Mouse (Mus musculus) c-Kit-negative CD71-positive TER-119-positive erythroid progenitor cells, embryonic 14.5 days (primary cell): ENCODE measurements around the gene 1700034I23Rik.
A peak's percentile ranks its signal among the peaks of the same experiment; 100 is the strongest.
"Not testable (repeated sequence)": the region's sequence is repeated elsewhere in the genome, so short reads cannot be mapped to it uniquely, and the experiment has no call there.

Source experiments
- DNase-seq: peaks from one replicate; pipeline ENCODE4 v3.0.0-alpha.2; 2013; ENCODE audit warnings: low read depth, low spot score

Gene 1700034I23Rik

GRCm38 (mm10) chr3:40902443-40902842 lies at the start of gene 1700034I23Rik:
1700034I23Rik (minus strand) TSS chr3:40902543.
- not testable (repeated sequence) for DNase-seq

GRCm38 (mm10) chr3:40951365-40951764 lies 49.0 kb upstream of the 1700034I23Rik start:
- DNase-seq: peak; percentile 22

GRCm38 (mm10) chr3:40950601-40951201 lies 48.4 kb upstream of the 1700034I23Rik start:
- DNase-seq: peak; percentile 52

GRCm38 (mm10) chr3:40949903-40950600 lies 47.7 kb upstream of the 1700034I23Rik start:
- DNase-seq: peak; percentile 26

- DNase-seq: peak; percentile 99
These were observed 47.0 kb upstream of the 1700034I23Rik start, which contains the start of gene Larp1b for GRCm38 (mm10) chr3:40949170-40949902. Larp1b (plus strand) TSS chr3:40949828.

GRCm38 (mm10) chr3:40939019-40939418 lies 36.7 kb upstream of the 1700034I23Rik start:
- DNase-seq: no peak

GRCm38 (mm10) chr3:40938592-40938991 lies 36.2 kb upstream of the 1700034I23Rik start:
- DNase-seq: no peak

- DNase-seq: no peak
These were observed 35.8 kb upstream of the 1700034I23Rik start for GRCm38 (mm10) chr3:40938189-40938588.

- peak; percentile 20 for DNase-seq
These were observed 8.0 kb downstream of the 1700034I23Rik start for GRCm38 (mm10) chr3:40894336-40894735.

GRCm38 (mm10) chr3:40893816-40894258 lies 8.5 kb downstream of the 1700034I23Rik start:
- DNase-seq: peak; percentile 98

GRCm38 (mm10) chr3:40853123-40853738 lies 49.1 kb downstream of the 1700034I23Rik start:
- DNase-seq: not testable (repeated sequence)
